8 mouse cellular contexts compared by ENCODE assay signal in the genomic region with DNA sequence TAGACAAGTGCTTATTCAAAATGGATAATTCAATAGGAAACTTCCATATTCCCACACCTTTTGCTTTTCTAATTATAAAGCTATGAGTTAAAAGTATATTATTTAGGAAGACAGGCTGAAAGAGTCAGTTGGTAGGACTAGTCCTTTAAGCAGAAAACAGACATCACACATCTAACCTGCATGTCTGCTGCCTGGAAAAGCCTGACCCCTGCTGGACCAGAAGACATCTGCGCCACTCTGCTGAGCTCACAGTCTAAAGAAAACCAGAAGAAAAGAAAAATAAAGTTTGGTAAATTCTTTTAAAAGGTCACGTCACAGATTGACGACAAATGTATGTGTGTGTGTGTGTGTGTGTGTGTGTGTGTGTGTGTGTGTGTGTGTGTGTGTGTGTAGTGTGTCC. TPM values are rescaled to one million over a fixed set of nuclear protein-coding genes. Genes with fewer than 3 reads are reported as not detected.
DNase-seq lines count a peak whose midpoint lies in the region; ATAC-seq and TF ChIP-seq lines count a peak whose summit lies in the region.

No protein-coding gene starts in this region.

- no peak overlapping the region for H3K27ac ChIP-seq in heart, postnatal 0 days (ENCODE audit: low read depth)
- no peak overlapping the region for H3K27ac ChIP-seq in bone marrow, adult 2 months (ENCODE audit: control insufficient read depth, insufficient read depth, low read depth, low read length, poor library complexity)
- no peak overlapping the region for H3K27ac ChIP-seq in embryonic facial prominence, embryonic 14.5 days (replicated peaks; ENCODE audit: low read depth, low read length)

- no peak overlapping the region for H3K9ac ChIP-seq in heart, postnatal 0 days (replicated peaks; ENCODE audit: low read depth, low read length)
- no peak overlapping the region for H3K9ac ChIP-seq in embryonic facial prominence, embryonic 14.5 days (ENCODE audit: low read depth, low read length)

- no peaks in the 10 kb centered on the region for H3K36me3 ChIP-seq in heart, postnatal 0 days (replicated peaks; ENCODE audit: control insufficient read depth, insufficient read depth, low read length)
- H3K36me3 ChIP-seq in embryonic facial prominence, embryonic 14.5 days (ENCODE audit: control insufficient read depth, insufficient read depth, low read length), result no peaks in the 10 kb centered on the region

- no peak for TF ChIP-seq POLR2A in bone marrow, adult 2 months (IDR thresholded peaks at IDR 0.05; ENCODE audit: borderline replicate concordance, control insufficient read depth, low read depth, low read length)

- WGBS in heart, postnatal 0 days, result 55% methylated on average over 3 of the region's 3 CpGs
- 66% methylated on average over 3 of the region's 3 CpGs for WGBS in bone marrow, adult 2 months
- 61% methylated on average over 3 of the region's 3 CpGs for WGBS in embryonic facial prominence, embryonic 14.5 days

- no peaks in the 10 kb centered on the region for H3K4me1 ChIP-seq in heart, postnatal 0 days (ENCODE audit: control insufficient read depth, insufficient read depth)
- no peaks in the 10 kb centered on the region for H3K4me1 ChIP-seq in bone marrow, adult 2 months (ENCODE audit: control insufficient read depth, insufficient read depth, low read length)
- no peaks in the 10 kb centered on the region for H3K4me1 ChIP-seq in embryonic facial prominence, embryonic 14.5 days (ENCODE audit: control insufficient read depth, insufficient read depth, low read length)

- no peak for TF ChIP-seq EP300 in heart, postnatal 0 days (IDR thresholded peaks at IDR 0.05; ENCODE audit: low read depth)

- H3K27me3 ChIP-seq in heart, postnatal 0 days (ENCODE audit: control insufficient read depth, insufficient read depth, low read length), result no peaks in the 10 kb centered on the region
- no peaks in the 10 kb centered on the region for H3K27me3 ChIP-seq in embryonic facial prominence, embryonic 14.5 days (replicated peaks; ENCODE audit: control insufficient read depth, insufficient read depth, low read length)

- TF ChIP-seq CTCF in heart, postnatal 0 days (IDR thresholded peaks at IDR 0.05; ENCODE audit: low read depth), result peak; percentile 61
- TF ChIP-seq CTCF in bone marrow, adult 2 months (IDR thresholded peaks at IDR 0.05; ENCODE audit: control insufficient read depth, insufficient read depth, low read length), result peak; percentile 68

- no peak for ATAC-seq in heart, postnatal 0 days (ENCODE audit: insufficient read depth, low read depth)
- no peak for ATAC-seq in embryonic facial prominence, embryonic 14.5 days (ENCODE audit: low read depth)
- ATAC-seq in megakaryocyte-erythroid progenitor cell, adult 5-6 weeks (replicated peaks; ENCODE audit: low FRiP score, low TSS enrichment, poor library complexity, severe bottlenecking), result peak; percentile 100

- no peak overlapping the region for H3K4me3 ChIP-seq in heart, postnatal 0 days (ENCODE audit: low read depth, low read length)
- H3K4me3 ChIP-seq in bone marrow, adult 2 months (replicated peaks; ENCODE audit: control insufficient read depth, low read depth, low read length), result no peak overlapping the region
- no peak overlapping the region for H3K4me3 ChIP-seq in embryonic facial prominence, embryonic 14.5 days (ENCODE audit: low read depth, low read length)

- peak; percentile 14 for DNase-seq in heart, postnatal 0 days (ENCODE audit: low spot score)
- DNase-seq in heart, adult 8-10 months (ENCODE audit: low spot score), result no peak
- peak; percentile 27 for DNase-seq in A20 (ENCODE audit: low read depth, low spot score)
- DNase-seq in embryonic facial prominence, embryonic 14.5 days (ENCODE audit: low spot score), result peak; percentile 32
- peak; percentile 25 for DNase-seq in left cerebral cortex, adult 11 months (ENCODE audit: low spot score)
- no peak for DNase-seq in gastrocnemius, postnatal 36 days

- H3K9me3 ChIP-seq in heart, postnatal 0 days (replicated peaks; ENCODE audit: control insufficient read depth, low read length), result no peaks in the 10 kb centered on the region
- H3K9me3 ChIP-seq in embryonic facial prominence, embryonic 14.5 days (ENCODE audit: control insufficient read depth, low read length), result no peaks in the 10 kb centered on the region

- intact Hi-C loops in gastrocnemius, postnatal 36 days (cut with DNase I), result no loop called here

- H3K4me2 ChIP-seq in heart, postnatal 0 days (ENCODE audit: low read depth, low read length), result no peak overlapping the region
- H3K4me2 ChIP-seq in embryonic facial prominence, embryonic 14.5 days (ENCODE audit: low read depth, low read length), result no peak overlapping the region

RNA-seq across cellular contexts. Expression of gene Mmrn1, which starts 25.6 kb away (rescaled TPM):
- total RNA-seq in heart, postnatal 0 days (2014; rRNA removed; ENCODE audit: low replicate concordance), result 2.8 and 7.9 TPM in 2 replicates
- polyA plus RNA-seq in heart, postnatal 0 days (2015; fragmentation: Nextera tagmentation; extraction: Ambion mirVana), result 2.0 TPM in 2 replicates
- 1 to 10 TPM; 5.9 to 6.8 (median 6.2) TPM for total RNA-seq in heart, adult 8-10 months (2022)
- 5.3 and 5.4 TPM in 2 replicates for polyA plus RNA-seq in bone marrow, adult 2 months (2011; ENCODE audit: insufficient read depth, insufficient read length, low replicate concordance, missing spikeins)
- 9.9 and 10.0 TPM in 2 replicates for polyA plus RNA-seq in embryonic facial prominence, embryonic 14.5 days (2014; fragmentation: Nextera tagmentation; extraction: Ambion mirVana)
- total RNA-seq in megakaryocyte-erythroid progenitor cell, adult 5-6 weeks (2014; fragmentation: Nextera tagmentation), result 2.1 and 4.6 TPM in 2 replicates
- 7.0 and 8.8 TPM in 2 replicates for total RNA-seq in megakaryocyte-erythroid progenitor cell, adult 5-6 weeks (2017)
- 1 to 10 TPM in 1 of 2 experiments, under 1 TPM in 1; 0.97 to 1.9 TPM for total RNA-seq in gastrocnemius, postnatal 36 days (2021)

Comparison
In these comparisons a context has a peak if more than half of its experiments do, and no peak if none do; other contexts are left out.
1. DNase-seq: peak in heart, postnatal 0 days (single experiment), A20 (single experiment), embryonic facial prominence, embryonic 14.5 days (single experiment) and left cerebral cortex, adult 11 months (single experiment); none in heart, adult 8-10 months (single experiment) and gastrocnemius, postnatal 36 days (0 of 2).